Mouse (Mus musculus): ENCODE measurements at regions not wholly inside any gene's neighbourhood (a gene's known extent, or its start where the extent isn't known, plus 50 kb on each side); places are given as distances from the start of the nearest gene placed in this dataset.

DNA sequence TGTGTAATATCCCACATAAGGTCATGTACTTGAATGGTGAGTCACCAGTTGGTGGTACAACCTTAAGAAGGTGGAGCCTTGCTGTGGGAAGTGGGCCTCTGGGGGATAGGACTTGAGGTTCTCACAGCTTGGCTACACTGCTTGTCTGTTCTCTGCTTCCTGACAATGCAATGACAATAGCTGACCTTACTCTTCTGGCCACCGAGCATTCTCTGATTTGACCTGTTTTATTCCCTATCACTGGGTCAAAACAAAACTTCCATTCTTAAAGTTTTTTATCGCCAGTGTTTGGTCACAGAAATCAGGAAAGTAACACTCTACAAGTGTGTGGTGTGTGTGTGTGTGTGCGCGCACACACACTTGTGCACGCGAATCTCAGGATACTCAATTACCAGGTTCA is 203.0 kb upstream of the Nxpe4 start:
- TF ChIP-seq ZNF384 (IDR thresholded peaks at IDR 0.05; ENCODE audit: low read depth, low read length) = no peak
- TF ChIP-seq ZC3H11A (IDR thresholded peaks at IDR 0.05; ENCODE audit: borderline replicate concordance, low read depth, low read length) = no peak
- TF ChIP-seq MAFK (IDR thresholded peaks at IDR 0.05; ENCODE audit: insufficient read depth, low read depth, low read length) = no peak
